Mouse (Mus musculus) small intestine, adult 2 months (tissue): ENCODE data around the gene Pfn2.

Experiments used
- CTCF ChIP-seq: fragments of 200-500 bp; IDR thresholded peaks from 2 replicates; pipeline ENCODE4 v1.5.1; 2012; ENCODE audit warnings: low read depth, mild to moderate bottlenecking, control low read depth, inconsistent platforms, low read length, moderate library complexity, mixed read lengths; ENCODE audit not compliant: insufficient replicate concordance, insufficient read length; ENCODE audit errors: extremely low read depth
- POLR2A ChIP-seq: fragments of 200-500 bp; IDR thresholded peaks from 2 replicates; pipeline ENCODE4 v1.6.1; 2012; ENCODE audit warnings: low read depth, mild to moderate bottlenecking, control low read depth, inconsistent platforms, low read length, moderate library complexity

DNA sequence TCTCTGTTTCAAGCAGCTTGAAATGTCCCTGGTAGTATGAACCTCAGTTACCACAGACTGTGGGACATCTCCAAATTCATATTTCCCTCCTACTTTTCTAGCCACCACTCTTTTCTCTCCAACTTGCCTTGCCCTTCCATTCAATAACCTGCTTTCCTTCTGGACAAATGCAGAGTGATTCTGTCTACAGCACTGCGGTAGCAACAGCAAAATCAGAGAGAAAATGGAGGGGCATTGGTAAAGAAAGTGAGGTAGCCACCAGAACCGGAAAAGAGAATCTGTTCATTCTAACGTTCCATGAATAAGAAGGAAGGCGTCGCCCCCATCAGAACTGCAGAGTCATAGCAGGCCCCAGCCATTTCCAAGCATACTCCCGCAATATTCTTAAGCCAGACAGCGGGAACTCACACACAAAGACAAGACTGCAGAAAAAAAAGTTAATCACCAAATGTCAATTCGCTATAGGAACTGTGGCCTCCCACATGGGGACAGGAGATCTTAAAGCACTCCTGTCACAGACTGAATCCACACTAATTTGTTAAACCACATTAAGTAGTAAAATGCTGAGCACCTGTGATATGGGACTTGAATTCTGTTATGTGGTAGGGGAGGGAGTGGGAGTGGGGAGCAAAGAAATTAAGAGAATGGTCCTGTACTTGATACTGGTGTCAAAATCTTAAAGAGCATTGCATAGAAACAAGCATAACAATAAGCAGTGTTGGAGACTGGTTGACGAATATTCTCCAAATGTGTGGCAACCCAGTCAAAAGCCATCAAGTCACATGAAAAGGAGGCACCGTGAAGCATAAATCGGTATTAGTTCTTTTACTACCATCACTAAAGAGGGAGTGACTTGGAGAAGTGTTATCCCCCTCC is 1.9 kb downstream of the Pfn2 start:
- no peak for TF ChIP-seq POLR2A
- no peak for TF ChIP-seq CTCF
